Mouse (Mus musculus): Measurements from ENCODE around the gene Dnah6. TPM values are rescaled to one million over a fixed set of nuclear protein-coding genes. Genes with fewer than 3 reads are reported as not detected.
A peak's percentile ranks its signal among the peaks of the same experiment; 100 is the strongest.

Dnah6 gene
- polyA plus RNA-seq, 1 experiment from 2014 or later, result 0.26 TPM

DNA sequence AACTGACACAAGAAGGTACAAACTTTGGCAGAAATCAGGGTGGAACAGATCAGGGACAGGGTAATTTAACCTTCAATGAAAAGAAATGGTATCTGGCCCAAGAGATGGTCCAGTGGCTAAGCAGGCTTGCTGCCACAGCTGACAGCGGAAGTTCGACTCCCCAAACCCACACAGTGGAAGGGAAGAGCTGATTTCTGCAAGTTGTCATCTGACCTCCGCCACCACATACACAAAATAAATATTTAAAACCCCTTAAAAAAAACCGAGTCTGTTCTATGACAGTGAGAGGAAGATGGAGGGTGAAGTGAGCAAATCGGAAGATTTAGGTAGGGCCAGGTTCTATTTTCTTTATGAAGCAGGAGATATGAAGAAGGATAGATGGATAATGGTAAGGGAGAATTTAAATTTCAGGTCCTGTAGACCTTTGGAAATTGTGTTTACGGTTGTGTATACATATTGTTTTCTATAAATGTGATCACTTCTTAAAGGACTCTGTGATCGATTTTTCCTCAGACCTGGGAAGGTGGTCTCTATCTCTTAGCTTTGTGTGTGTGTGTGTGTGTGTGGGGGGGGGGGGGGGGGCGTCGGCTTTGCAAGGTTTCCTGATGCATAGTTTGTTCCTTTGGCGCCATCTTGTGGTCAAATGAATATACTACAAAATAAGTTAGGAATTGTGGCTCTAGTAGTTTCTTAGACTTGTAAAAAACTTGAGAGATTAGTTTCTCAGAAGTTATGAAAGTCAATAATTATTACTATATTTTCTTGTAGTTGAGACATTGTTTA, 6.1 kb upstream of the Dnah6 start:
- Histone ChIP-seq H3K27ac (no peak overlapping the region), H3K4me1 (peaks cover 12% of the 10 kb centered on the region), H3K9me3 (no peaks in the 10 kb centered on the region), H3K4me3 (no peak overlapping the region), H3K27me3 (no peaks in the 10 kb centered on the region), H3K36me3 (no peaks in the 10 kb centered on the region), H3K9ac (no peak overlapping the region), H3K4me2 (no peak overlapping the region)
- WGBS, result 24% methylated on average over 10 of the region's 10 CpGs
- ATAC-seq (ENCODE audit: borderline replicate concordance, extremely low read depth, low FRiP score, low TSS enrichment), result no peak

DNA sequence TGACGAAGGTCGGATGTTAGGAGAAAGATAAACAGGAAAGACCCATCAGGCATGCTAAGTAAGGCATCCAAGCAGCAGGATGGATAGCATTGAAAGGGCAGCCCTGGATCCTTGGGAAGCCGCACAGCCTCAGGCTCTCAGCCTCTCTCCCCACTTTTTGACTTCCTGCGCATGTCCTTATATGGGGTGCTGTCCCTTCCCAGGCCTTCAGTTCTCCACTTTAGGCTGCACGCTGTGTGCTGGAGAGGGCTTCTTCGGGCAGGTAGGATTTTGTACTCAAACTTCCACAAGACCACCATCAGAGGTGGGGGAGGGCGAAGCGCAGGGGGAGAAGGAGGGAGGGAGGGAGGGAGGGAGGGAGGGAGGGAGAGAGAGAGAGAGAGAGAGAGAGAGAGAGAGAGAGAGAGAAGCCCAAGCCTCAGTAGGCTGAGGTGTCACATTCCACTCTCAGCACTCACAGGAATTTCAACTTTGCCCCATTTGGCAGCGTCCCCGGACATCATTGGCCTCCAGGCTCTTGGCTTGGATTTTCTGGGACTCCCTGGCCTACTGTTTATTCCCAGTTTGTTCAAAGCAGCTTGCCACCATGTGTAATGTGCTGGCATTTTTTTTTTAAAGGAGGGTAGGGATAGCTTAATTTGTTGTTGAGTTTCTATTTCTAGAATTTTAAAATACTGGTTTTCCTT, 1.5 kb upstream of the Dnah6 start:
- Histone ChIP-seq H3K36me3 (no peaks in the 10 kb centered on the region), H3K27ac (peak overlapping the region; percentile 87), H3K9me3 (no peaks in the 10 kb centered on the region), H3K4me3 (peak overlapping the region; percentile 11), H3K4me1 (peaks cover 16% of the 10 kb centered on the region), H3K9ac (no peak overlapping the region), H3K4me2 (peak overlapping the region; percentile 47), H3K27me3 (no peaks in the 10 kb centered on the region)
- peak; percentile 78 for ATAC-seq (ENCODE audit: borderline replicate concordance, extremely low read depth, low FRiP score, low TSS enrichment)
- WGBS, result 4% methylated on average over 8 of the region's 10 CpGs

DNA sequence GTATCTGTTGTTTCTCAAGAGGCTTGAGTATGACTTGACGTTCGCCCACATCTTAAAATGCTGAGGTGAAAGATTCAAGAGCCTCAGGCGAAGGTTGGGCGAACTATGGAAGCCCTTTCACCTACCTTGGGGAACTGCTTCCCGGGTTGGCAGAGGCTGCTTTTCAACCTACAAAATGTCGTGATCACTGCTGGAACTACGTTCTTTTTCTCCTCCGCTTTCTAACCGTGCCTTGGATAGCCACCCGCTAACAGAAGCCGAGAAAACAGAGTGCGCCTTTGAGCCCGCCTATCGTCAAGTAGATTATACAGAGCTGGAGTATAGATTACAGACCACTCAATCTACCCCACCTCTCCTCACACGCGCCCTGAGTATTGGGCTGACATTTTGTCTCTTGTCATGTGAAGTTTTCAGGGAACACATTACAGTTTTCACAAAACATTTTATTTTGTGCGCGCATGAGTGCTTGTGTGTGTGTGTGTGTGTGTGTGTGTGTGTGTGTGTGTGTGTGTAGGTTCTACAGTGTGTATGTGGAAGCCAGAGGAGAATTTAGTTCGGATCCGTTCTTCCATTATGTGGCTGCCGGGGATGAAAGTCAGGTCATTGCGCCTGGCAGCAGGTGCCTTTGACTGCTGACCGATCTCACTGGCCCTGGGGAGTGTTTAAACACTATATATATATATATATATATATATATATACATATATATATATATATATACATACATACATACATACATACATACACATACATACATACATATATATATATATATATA, 696 bp upstream of the Dnah6 start:
- no peaks in the 10 kb centered on the region for H3K27me3 ChIP-seq
- H3K4me3 ChIP-seq, result peak overlapping the region; percentile 36
- H3K36me3 ChIP-seq, result no peaks in the 10 kb centered on the region
- H3K9me3 ChIP-seq, result no peaks in the 10 kb centered on the region
- peak overlapping the region; percentile 65 for H3K4me2 ChIP-seq
- H3K27ac ChIP-seq, result peak overlapping the region; percentile 82
- WGBS, result 27% methylated on average over 23 of the region's 23 CpGs
- peaks cover 12% of the 10 kb centered on the region for H3K4me1 ChIP-seq
- ATAC-seq (ENCODE audit: borderline replicate concordance, extremely low read depth, low FRiP score, low TSS enrichment), result 0 out of 2 replicates have a peak, but pooled peaks have one; percentile 20
- 0 out of 2 replicates have a peak overlapping the region, but pooled peaks have one; percentile 20 for H3K9ac ChIP-seq

DNA sequence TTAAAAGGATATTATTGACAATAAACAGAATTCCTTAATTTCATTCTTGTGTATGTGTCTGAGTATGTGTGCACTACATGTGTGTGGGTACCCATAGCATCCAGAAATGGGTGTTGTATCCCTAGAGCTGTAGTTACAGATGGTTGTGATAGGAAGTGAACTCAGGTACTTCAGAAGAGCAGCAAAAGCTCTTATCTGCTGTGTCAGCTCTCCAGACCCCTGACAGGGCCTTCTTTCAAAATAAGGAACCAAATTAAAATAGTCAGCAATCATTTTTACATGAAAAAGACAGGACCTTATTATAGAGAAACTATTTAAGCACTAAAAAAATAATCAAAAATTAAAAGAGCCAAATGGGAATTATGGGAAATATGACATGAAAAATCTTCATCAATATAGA, 9.8 kb downstream of the Dnah6 start:
- no peaks in the 10 kb centered on the region for H3K9me3 ChIP-seq
- no peaks in the 10 kb centered on the region for H3K4me1 ChIP-seq
- no peak overlapping the region for H3K4me3 ChIP-seq
- no peaks in the 10 kb centered on the region for H3K36me3 ChIP-seq
- H3K4me2 ChIP-seq, result no peak overlapping the region
- H3K27me3 ChIP-seq, result no peaks in the 10 kb centered on the region
- no peak overlapping the region for H3K27ac ChIP-seq
- H3K9ac ChIP-seq, result no peak overlapping the region
- no peak for ATAC-seq (ENCODE audit: borderline replicate concordance, extremely low read depth, low FRiP score, low TSS enrichment)

DNA sequence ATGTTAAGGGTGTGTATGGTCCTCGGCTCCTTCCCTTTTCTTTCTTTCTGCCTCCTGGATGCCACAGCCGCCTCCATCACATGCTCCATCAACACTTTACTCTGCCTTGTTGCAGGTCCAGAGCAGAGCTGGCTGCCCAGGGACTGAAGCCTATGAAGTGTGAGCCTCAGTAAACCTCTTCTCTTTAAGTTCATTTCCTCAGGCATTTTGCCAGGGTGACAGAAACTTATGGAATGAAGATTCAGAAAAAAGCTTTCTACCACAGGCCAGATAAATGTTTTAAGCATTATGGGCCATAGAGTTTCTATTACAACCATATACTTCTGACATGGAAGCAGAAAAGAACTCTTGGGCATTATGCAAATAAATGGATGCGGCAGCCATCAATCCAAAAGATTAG, 10.4 kb downstream of the Dnah6 start:
- Histone ChIP-seq H3K4me2 (no peak overlapping the region), H3K36me3 (no peaks in the 10 kb centered on the region), H3K9ac (no peak overlapping the region), H3K4me1 (no peaks in the 10 kb centered on the region), H3K4me3 (no peak overlapping the region), H3K9me3 (no peaks in the 10 kb centered on the region), H3K27me3 (no peaks in the 10 kb centered on the region), H3K27ac (no peak overlapping the region)
- WGBS, result 51% methylated on average over 3 of the region's 3 CpGs
- ATAC-seq (ENCODE audit: borderline replicate concordance, extremely low read depth, low FRiP score, low TSS enrichment), result no peak; the same call in 1 of the 2 replicates

DNA sequence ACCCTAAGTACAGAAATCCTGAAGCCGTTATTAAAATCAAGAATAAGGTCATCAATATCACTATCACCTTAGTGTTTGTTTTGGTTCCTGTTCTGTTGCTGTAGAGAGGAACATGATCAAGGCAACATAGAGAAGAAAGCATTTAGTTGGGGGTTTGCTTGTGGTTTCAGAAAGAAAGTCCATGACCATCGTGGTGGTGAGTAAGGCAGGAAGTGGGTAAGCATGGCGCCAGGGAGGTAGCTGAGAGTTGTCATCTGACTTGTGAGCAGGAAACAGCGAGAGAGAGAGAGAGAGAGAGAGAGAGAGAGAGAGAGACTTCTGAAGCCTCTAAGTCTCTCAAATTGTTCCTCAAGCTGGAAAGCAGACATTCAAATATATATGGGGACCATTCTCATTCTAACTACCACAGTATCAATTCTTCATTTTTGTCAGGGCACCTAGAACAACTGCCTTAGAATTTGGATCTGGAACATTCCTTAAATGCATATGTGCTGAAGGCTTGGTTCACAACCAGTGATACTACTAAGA, 10.9 kb downstream of the Dnah6 start:
- H3K36me3 ChIP-seq, result no peaks in the 10 kb centered on the region
- H3K9ac ChIP-seq, result no peak overlapping the region
- H3K4me3 ChIP-seq, result no peak overlapping the region
- WGBS, result 61% methylated on average over 4 of the region's 4 CpGs
- no peak for ATAC-seq (ENCODE audit: borderline replicate concordance, extremely low read depth, low FRiP score, low TSS enrichment)
- no peak overlapping the region for H3K4me2 ChIP-seq
- no peaks in the 10 kb centered on the region for H3K9me3 ChIP-seq
- no peaks in the 10 kb centered on the region for H3K27me3 ChIP-seq
- no peak overlapping the region for H3K27ac ChIP-seq
- H3K4me1 ChIP-seq, result no peaks in the 10 kb centered on the region

DNA sequence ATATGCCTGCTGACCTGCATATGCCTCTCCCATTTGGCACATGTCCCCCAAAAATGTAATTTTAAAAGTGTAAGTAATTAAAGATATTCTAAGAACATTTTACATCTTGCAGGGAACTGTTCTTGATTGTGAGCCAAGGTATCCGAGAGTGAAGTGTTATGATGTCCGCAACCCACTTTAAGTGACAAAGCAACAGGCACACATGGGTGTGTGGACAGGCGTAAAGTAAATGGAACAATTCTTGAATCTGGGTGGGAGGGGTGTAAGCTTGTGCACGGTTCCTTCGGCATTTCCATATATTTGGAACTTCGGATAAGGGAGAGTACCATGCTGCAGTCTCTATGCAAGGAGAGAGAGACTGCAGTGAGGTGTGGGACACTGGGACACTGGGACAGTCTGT, 11.9 kb downstream of the Dnah6 start:
- no peaks in the 10 kb centered on the region for H3K27me3 ChIP-seq
- no peaks in the 10 kb centered on the region for H3K9me3 ChIP-seq
- no peaks in the 10 kb centered on the region for H3K4me1 ChIP-seq
- no peak overlapping the region for H3K4me3 ChIP-seq
- no peak overlapping the region for H3K27ac ChIP-seq
- no peaks in the 10 kb centered on the region for H3K36me3 ChIP-seq
- ATAC-seq (ENCODE audit: borderline replicate concordance, extremely low read depth, low FRiP score, low TSS enrichment), result no peak
- H3K4me2 ChIP-seq, result no peak overlapping the region
- H3K9ac ChIP-seq, result no peak overlapping the region
- 71% methylated on average over 6 of the region's 6 CpGs for WGBS

DNA sequence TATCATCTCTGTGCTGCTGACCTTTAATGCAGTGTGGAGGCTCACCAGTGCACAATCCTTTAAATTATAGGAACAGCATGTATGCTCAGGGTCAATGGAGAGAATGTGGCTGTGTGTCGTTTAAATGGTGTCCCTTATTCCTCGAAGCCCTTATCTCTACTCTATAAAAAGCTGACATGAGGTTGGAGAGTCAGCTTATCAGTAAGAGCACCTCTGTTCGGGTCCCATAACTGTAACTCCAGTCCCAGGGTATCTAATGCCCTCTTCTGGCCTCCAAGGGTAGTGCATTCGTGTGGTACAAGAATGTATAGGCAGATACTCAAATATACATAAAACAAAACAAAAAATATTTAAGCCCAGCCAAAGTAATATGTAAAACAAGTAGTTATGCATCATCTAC, 16.5 kb downstream of the Dnah6 start:
- ATAC-seq (ENCODE audit: borderline replicate concordance, extremely low read depth, low FRiP score, low TSS enrichment), result no peak
- WGBS, result 59% methylated on average over 4 of the region's 4 CpGs
- Histone ChIP-seq H3K27ac (no peak overlapping the region), H3K4me3 (no peak overlapping the region), H3K4me1 (no peaks in the 10 kb centered on the region), H3K9ac (no peak overlapping the region), H3K4me2 (no peak overlapping the region), H3K27me3 (no peaks in the 10 kb centered on the region), H3K36me3 (no peaks in the 10 kb centered on the region), H3K9me3 (no peaks in the 10 kb centered on the region)

DNA sequence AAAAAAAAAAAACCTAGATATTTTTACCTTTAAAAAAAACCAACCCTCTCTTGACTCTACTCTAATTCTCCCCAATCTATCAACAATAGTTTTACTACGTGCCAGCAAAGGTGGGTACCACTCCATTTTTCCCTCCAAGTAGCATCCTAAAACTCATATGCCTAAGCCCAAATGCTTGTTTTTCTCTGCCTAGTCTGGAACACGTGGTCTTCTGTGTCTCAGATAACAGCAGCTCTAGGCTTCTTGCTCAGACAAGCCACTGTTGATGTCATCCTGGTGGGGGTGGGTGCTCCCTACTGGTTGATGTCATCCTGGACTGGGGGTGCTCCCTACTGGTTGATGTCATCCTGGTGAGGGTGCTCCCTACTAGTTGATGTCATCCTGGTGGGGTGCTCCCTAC, 17.7 kb downstream of the Dnah6 start:
- no peak overlapping the region for H3K4me2 ChIP-seq
- no peaks in the 10 kb centered on the region for H3K27me3 ChIP-seq
- no peaks in the 10 kb centered on the region for H3K36me3 ChIP-seq
- no peaks in the 10 kb centered on the region for H3K9me3 ChIP-seq
- no peak for ATAC-seq (ENCODE audit: borderline replicate concordance, extremely low read depth, low FRiP score, low TSS enrichment)
- H3K9ac ChIP-seq, result no peak overlapping the region
- H3K4me1 ChIP-seq, result no peaks in the 10 kb centered on the region
- no peak overlapping the region for H3K27ac ChIP-seq
- WGBS, result 63% methylated on average over 2 of the region's 2 CpGs
- no peak overlapping the region for H3K4me3 ChIP-seq

DNA sequence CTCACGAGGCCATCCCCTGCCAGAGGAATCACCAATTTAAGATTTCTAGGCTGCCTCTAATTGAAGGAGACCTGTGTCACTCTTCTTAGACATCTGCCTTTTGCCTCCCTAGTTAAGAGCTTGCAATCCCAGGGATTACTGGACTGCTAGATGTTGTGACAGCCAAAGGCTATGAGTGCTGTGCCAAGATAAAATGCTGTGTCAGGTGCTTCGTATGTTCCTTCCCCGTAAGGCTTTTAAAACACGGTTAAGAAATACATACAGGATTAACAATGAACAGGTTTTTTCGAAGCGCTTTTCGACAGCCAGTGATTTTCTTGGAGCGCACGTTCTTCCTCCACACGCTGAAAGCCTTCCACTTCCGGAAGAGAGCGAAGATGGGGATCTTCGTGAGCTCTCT, 26.2 kb downstream of the Dnah6 start:
- Histone ChIP-seq H3K9ac (no peak overlapping the region), H3K27ac (no peak overlapping the region), H3K9me3 (no peaks in the 10 kb centered on the region), H3K27me3 (no peaks in the 10 kb centered on the region), H3K36me3 (no peaks in the 10 kb centered on the region), H3K4me3 (no peak overlapping the region), H3K4me2 (no peak overlapping the region), H3K4me1 (no peaks in the 10 kb centered on the region)
- 85% methylated on average over 13 of the region's 13 CpGs for WGBS
- ATAC-seq (ENCODE audit: borderline replicate concordance, extremely low read depth, low FRiP score, low TSS enrichment), result no peak

DNA sequence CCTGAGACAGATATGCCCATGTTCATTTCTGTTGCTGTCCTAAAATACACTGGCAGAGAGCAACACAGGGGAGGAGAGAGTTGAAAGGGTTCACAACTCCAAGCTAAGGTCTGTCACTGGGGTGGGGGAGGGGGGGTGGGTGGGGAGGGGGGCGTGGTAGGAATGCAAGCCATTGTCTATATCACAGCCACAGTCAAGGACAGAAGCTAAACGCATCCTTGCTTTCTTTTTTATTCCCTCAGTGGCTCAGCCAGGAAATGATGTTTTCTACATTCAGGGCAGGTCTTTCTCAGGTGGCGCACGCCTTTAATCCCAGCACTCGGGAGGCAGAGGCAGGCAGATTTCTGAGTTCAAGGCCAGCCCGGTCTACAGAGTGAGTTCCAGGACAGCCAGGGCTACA, 30.7 kb downstream of the Dnah6 start:
- 0 out of 2 replicates have a peak, but pooled peaks cover 5% of the 10 kb centered on the region for H3K27me3 ChIP-seq
- H3K36me3 ChIP-seq, result no peaks in the 10 kb centered on the region
- no peak for ATAC-seq (ENCODE audit: borderline replicate concordance, extremely low read depth, low FRiP score, low TSS enrichment)
- H3K9me3 ChIP-seq, result no peaks in the 10 kb centered on the region
- WGBS, result 72% methylated on average over 6 of the region's 6 CpGs
- H3K27ac ChIP-seq, result no peak overlapping the region
- no peak overlapping the region for H3K9ac ChIP-seq
- no peaks in the 10 kb centered on the region for H3K4me1 ChIP-seq
- no peak overlapping the region for H3K4me2 ChIP-seq
- H3K4me3 ChIP-seq, result no peak overlapping the region

All from lung, embryonic 15.5 days (tissue).